Mouse (Mus musculus) testis, adult 2 months (tissue): ENCODE measurements around the gene Mob1a. TPM values are rescaled to one million over a fixed set of nuclear protein-coding genes. Genes with fewer than 3 reads are reported as not detected.

Experiments
- H3K27ac ChIP-seq: fragments of 200-500 bp; 2 replicates; pipeline ENCODE4 v1.5.1; 2012; ENCODE audit warnings: low read depth, low read length; ENCODE audit not compliant: control insufficient read depth, insufficient read depth
- H3K27me3 ChIP-seq: fragments of 200-500 bp; 2 replicates; pipeline ENCODE4 v1.6.1; 2012; ENCODE audit warnings: mild to moderate bottlenecking, low read length, moderate library complexity; ENCODE audit not compliant: control insufficient read depth, insufficient read depth
- H3K36me3 ChIP-seq: fragments of 200-500 bp; 2 replicates; pipeline ENCODE4 v1.6.1; 2012; ENCODE audit warnings: mild to moderate bottlenecking, low read length; ENCODE audit not compliant: control insufficient read depth, insufficient read depth
- H3K4me1 ChIP-seq: fragments of 200-500 bp; 2 replicates; pipeline ENCODE4 v1.6.1; 2012; ENCODE audit warnings: low read length; ENCODE audit not compliant: control insufficient read depth, insufficient read depth
- H3K4me3 ChIP-seq: fragments of 200-500 bp; 2 replicates; pipeline ENCODE4 v1.5.1; 2012; ENCODE audit warnings: low read depth, mild to moderate bottlenecking, low read length, moderate library complexity, mixed read lengths; ENCODE audit not compliant: control insufficient read depth
- CTCF ChIP-seq: fragments of 200-500 bp; IDR thresholded peaks from 2 replicates; pipeline ENCODE4 v1.5.1; 2012; ENCODE audit warnings: low read depth, mild to moderate bottlenecking, inconsistent platforms, low read length, moderate library complexity; ENCODE audit not compliant: control insufficient read depth, insufficient read depth, insufficient replicate concordance
- POLR2A ChIP-seq: fragments of 200-500 bp; IDR thresholded peaks from 2 replicates; pipeline ENCODE4 v1.6.1; 2012; ENCODE audit warnings: low read depth, mild to moderate bottlenecking, inconsistent platforms, low read length, moderate library complexity; ENCODE audit not compliant: control insufficient read depth
- polyA plus RNA-seq: library from polyadenylated mRNA; depleted of rRNA; stranded (reverse); fragments of >200 nt; gene quantifications from 2 replicates; pipeline ENCODE4 v1.2.3, GENCODE M21; 2012

The Mob1a gene
- polyA plus RNA-seq, 1 experiment: 12.2 TPM

DNA sequence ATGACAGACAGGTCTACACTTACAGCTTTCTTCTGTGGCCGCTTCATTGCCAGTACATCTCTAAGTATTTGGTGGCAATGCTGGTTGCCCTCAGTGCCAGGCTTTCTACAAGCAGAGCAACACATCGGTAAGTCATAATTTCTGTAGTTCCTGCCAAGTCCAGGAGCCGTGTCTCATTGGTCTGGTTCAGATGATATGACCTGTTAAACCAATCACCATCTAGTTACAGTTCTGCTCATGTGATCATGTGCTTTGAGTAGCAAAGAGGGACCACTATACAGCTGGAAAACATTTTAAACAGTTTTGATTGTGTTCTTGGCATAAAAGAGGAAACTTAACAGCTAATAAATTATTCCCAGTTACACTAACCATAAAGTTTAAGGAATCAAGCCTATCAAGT is 22.1 kb downstream of the Mob1a start:
- TF ChIP-seq POLR2A (no peak), CTCF (no peak)
- Histone ChIP-seq H3K27ac (no peak overlapping the region), H3K36me3 (no peaks in the 10 kb centered on the region), H3K4me3 (no peak overlapping the region), H3K27me3 (no peaks in the 10 kb centered on the region), H3K4me1 (peaks cover 10% of the 10 kb centered on the region)

GRCm38 (mm10) chr6:83348873-83349272 is 23.1 kb downstream of the Mob1a start, which contains the start of gene Bola3:
Gene Bola3 (plus strand): TSS chr6:83349147.
- peak within 1 kb of the TSS; percentile 19 for H3K27ac ChIP-seq
- H3K4me3 ChIP-seq: peak within 1 kb of the TSS; percentile 90
- no peak for TF ChIP-seq POLR2A
- no peak for TF ChIP-seq CTCF
- H3K4me1 ChIP-seq: peaks cover 10% of the 10 kb centered on the region
- no peaks in the 10 kb centered on the region for H3K27me3 ChIP-seq
- H3K36me3 ChIP-seq: no peaks in the 10 kb centered on the region

- H3K4me1 ChIP-seq: peaks cover 10% of the 10 kb centered on the region
- peak overlapping the region; percentile 90 for H3K4me3 ChIP-seq
- H3K36me3 ChIP-seq: no peaks in the 10 kb centered on the region
- TF ChIP-seq CTCF: peak; percentile 88
- peak; percentile 93 for TF ChIP-seq POLR2A
- H3K27me3 ChIP-seq: no peaks in the 10 kb centered on the region
- H3K27ac ChIP-seq: peak overlapping the region; percentile 19
Observed at GRCm38 (mm10) chr6:83349274-83349958, 23.6 kb downstream of the Mob1a start.

DNA sequence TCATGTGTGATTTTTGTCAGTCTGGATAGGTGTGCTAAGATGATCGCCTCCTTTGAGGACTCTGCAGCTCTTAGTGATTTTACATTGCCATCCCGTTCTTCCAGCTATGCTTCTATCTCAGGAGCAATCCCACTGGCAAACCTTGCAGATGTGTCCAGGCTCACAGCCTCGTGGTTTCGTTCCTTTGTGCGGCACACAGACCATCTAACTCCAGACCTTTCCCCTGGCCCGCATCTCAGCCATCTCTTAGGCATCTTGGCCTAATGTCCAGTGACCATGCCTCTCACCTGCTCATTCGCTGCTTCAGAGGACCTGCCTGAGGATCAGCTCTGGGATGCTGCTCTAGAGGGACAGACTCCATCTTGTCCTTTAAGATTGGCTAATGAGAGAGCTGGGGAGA is 24.4 kb downstream of the Mob1a start:
- no peak for TF ChIP-seq CTCF
- no peak for TF ChIP-seq POLR2A
- no peaks in the 10 kb centered on the region for H3K27me3 ChIP-seq
- H3K27ac ChIP-seq: no peak overlapping the region
- H3K36me3 ChIP-seq: no peaks in the 10 kb centered on the region
- H3K4me1 ChIP-seq: peaks cover 10% of the 10 kb centered on the region
- peak overlapping the region; percentile 90 for H3K4me3 ChIP-seq

GRCm38 (mm10) chr6:83350851-83351405 is 25.1 kb downstream of the Mob1a start:
- TF ChIP-seq POLR2A (no peak), CTCF (no peak)
- H3K4me3 ChIP-seq: no peak overlapping the region; the same call in 1 of the 2 replicates
- H3K27ac ChIP-seq: no peak overlapping the region
- H3K36me3 ChIP-seq: no peaks in the 10 kb centered on the region
- no peaks in the 10 kb centered on the region for H3K27me3 ChIP-seq
- H3K4me1 ChIP-seq: peaks cover 10% of the 10 kb centered on the region

DNA sequence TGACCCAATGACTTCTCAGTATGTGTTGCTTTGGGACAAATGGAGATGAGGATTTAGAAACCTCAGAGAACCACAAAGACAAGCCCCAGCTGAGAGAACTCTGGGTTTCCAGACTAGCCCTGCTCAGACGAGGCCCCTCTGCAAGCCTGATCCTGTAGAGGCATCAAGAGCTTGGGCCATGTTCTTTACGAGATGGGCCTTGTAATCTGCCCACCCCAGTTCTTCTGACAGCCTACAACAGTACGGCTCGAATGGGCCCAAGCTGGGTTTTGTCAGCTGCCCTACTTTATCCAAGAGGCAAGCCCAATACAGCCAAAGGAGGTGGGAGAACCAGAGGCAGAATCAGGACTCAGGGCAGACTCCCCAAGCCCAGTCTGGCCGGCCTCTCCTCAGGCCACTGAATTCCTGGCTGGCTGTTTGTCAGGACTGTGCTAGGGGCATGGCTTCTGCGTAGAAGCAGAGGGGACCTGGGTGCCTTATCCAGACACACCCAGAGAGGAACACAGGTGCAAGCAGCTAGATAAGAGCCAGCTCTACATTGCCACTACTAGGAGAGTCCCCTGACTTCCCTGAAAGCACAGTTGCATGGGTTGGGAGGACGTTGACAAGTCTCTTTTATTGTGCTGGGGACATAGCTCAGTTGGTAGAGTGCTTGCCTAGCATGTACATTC is 25.8 kb downstream of the Mob1a start:
- Histone ChIP-seq H3K36me3 (no peaks in the 10 kb centered on the region), H3K4me1 (peaks cover 10% of the 10 kb centered on the region), H3K27me3 (no peaks in the 10 kb centered on the region), H3K27ac (no peak overlapping the region), H3K4me3 (peak overlapping the region; percentile 91)
- no peak for TF ChIP-seq POLR2A
- no peak for TF ChIP-seq CTCF

GRCm38 (mm10) chr6:83352666-83353410 is 27.0 kb downstream of the Mob1a start:
- Histone ChIP-seq H3K27me3 (no peaks in the 10 kb centered on the region), H3K27ac (peak overlapping the region; percentile 97), H3K4me1 (peaks cover 10% of the 10 kb centered on the region), H3K4me3 (peak overlapping the region; percentile 91), H3K36me3 (no peaks in the 10 kb centered on the region)
- TF ChIP-seq POLR2A: peak; percentile 97
- no peak for TF ChIP-seq CTCF
